Mouse (Mus musculus) liver, embryonic 16.5 days (tissue): ENCODE measurements at regions not wholly inside any gene's neighbourhood (a gene's known extent, or its start where the extent isn't known, plus 50 kb on each side); places are given as distances from the start of the nearest gene placed in this dataset.

Source experiments
- ATAC-seq: fragments of 200-750 bp; cut with Nextera tagmentation; 2 replicates; pipeline ENCODE4 v1.8.0; 2017; ENCODE audit warnings: low read depth, mild to moderate bottlenecking, moderate number of reproducible peaks, moderate library complexity
- H3K27ac ChIP-seq: fragments of 300-500 bp; sonication (generic); 2 replicates; pipeline ENCODE4 v1.5.1; 2014; ENCODE audit warnings: mild to moderate bottlenecking, low read length
- H3K27me3 ChIP-seq: fragments of 300-500 bp; sonication (generic); 2 replicates; pipeline ENCODE4 v1.6.1; 2014; ENCODE audit warnings: low read depth, low read length, mixed read lengths; ENCODE audit not compliant: control insufficient read depth, insufficient read depth
- H3K36me3 ChIP-seq: fragments of 300-500 bp; sonication (generic); 2 replicates; pipeline ENCODE4 v1.6.1; 2014; ENCODE audit warnings: mild to moderate bottlenecking; ENCODE audit not compliant: control insufficient read depth, insufficient read depth
- H3K4me1 ChIP-seq: fragments of 300-500 bp; sonication (generic); 2 replicates; pipeline ENCODE4 v1.6.1; 2014; ENCODE audit warnings: low read depth, low read length, mixed read lengths; ENCODE audit not compliant: control insufficient read depth
- H3K4me2 ChIP-seq: fragments of 300-500 bp; sonication (generic); 2 replicates; pipeline ENCODE4 v1.6.1; 2014; ENCODE audit warnings: low read depth, low read length, mixed read lengths
- H3K4me3 ChIP-seq: fragments of 300-500 bp; sonication (generic); 2 replicates; pipeline ENCODE4 v1.5.1; 2014; ENCODE audit warnings: low read depth, mild to moderate bottlenecking, low read length
- H3K9ac ChIP-seq: fragments of 300-500 bp; sonication (generic); 2 replicates; pipeline ENCODE4 v1.6.1; 2014; ENCODE audit warnings: low read depth, low read length
- H3K9me3 ChIP-seq: fragments of 300-500 bp; sonication (generic); replicated peaks from 2 replicates; pipeline ENCODE4 v1.6.1; 2016; ENCODE audit warnings: low read length; ENCODE audit not compliant: control insufficient read depth
- WGBS: fragments of 180-500 bp; shearing (Covaris S2); extraction: QIAGEN DNeasy Blood & Tissue Kit; methylation state at CpG from one replicate; pipeline ENCODE4 v1.1.7; 2014; ENCODE audit not compliant: insufficient replicate concordance; 5-methylcytosine and 5-hydroxymethylcytosine counted together

DNA sequence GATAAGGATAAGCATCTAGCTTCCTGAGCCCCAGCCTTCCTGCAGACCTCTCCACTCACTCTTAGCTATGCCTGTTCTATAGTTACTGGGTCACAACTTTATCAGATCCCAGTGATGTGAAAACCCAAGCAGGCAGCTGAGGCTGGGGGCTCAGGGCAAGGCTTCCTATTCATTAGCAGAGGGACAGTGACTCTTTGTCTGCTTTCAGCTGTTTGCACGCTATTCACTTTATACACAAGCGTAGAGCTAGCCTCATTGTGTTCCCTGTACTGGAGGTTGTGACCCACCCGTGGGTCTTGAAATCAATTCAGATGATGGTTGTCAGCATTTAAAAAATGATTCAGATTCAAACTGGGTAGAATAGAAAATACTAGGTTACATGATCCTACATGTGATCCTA lies 199.5 kb downstream of the Plpp3 start:
- Histone ChIP-seq H3K9me3 (no peaks in the 10 kb centered on the region), H3K36me3 (no peaks in the 10 kb centered on the region), H3K27me3 (no peaks in the 10 kb centered on the region), H3K27ac (no peak overlapping the region), H3K4me2 (no peak overlapping the region), H3K9ac (no peak overlapping the region), H3K4me3 (no peak overlapping the region), H3K4me1 (no peaks in the 10 kb centered on the region)
- ATAC-seq: no peak
- WGBS: 53% methylated on average over 3 of the region's 3 CpGs

- no peaks in the 10 kb centered on the region for H3K9me3 ChIP-seq
- no peaks in the 10 kb centered on the region for H3K36me3 ChIP-seq
- no peak overlapping the region for H3K4me2 ChIP-seq
- H3K4me3 ChIP-seq: no peak overlapping the region
- H3K27ac ChIP-seq: no peak overlapping the region
- H3K4me1 ChIP-seq: no peaks in the 10 kb centered on the region
- no peaks in the 10 kb centered on the region for H3K27me3 ChIP-seq
- WGBS: 35% methylated on average over 2 of the region's 2 CpGs
- no peak overlapping the region for H3K9ac ChIP-seq
- no peak for ATAC-seq
Observed at GRCm38 (mm10) chr4:105358725-105359124, 201.6 kb downstream of the Plpp3 start.

DNA sequence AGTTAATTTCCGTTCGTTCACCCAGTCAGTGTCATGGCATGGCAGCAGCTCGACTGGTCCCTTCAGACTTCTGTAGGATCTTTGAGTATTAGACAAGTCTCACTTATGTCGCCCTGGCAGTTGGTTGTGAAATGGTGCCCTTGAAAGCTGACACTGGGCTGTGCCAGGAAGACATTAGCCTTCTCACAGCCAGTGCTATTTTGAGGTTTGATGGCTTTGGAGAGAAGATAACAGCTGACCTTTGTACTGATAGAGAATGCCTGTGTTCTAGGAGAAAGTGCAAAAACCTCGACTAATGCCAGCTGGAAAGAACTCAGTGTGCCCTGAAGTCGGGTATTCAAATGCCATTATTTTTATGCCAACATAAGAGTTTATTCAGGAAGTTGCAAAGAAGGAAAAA lies 207.3 kb downstream of the Plpp3 start:
- Histone ChIP-seq H3K36me3 (no peaks in the 10 kb centered on the region), H3K27me3 (no peaks in the 10 kb centered on the region), H3K4me1 (no peaks in the 10 kb centered on the region), H3K9ac (no peak overlapping the region), H3K4me2 (no peak overlapping the region), H3K27ac (no peak overlapping the region), H3K9me3 (no peaks in the 10 kb centered on the region), H3K4me3 (no peak overlapping the region)
- no peak for ATAC-seq
- WGBS: 48% methylated on average over 6 of the region's 6 CpGs

DNA sequence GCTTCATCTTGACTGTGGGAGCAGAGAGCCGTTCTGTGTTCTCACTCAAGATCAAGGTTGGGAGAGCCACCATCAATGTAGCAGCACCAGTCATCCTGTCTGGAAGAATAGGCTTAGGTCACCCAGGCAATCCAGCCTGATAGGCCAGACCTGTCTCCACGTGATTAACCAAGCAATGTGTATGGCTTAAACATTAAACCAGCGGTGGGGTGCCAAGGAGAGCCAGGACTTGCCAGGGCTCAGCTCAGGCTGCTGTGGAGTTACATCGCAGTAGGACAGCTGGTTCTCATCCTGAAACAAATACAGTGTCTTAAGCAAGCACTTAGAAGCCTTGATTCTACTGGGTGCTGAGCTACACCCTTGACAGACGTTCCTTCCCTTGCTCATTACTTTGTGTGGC lies 207.9 kb downstream of the Plpp3 start:
- Histone ChIP-seq H3K9ac (no peak overlapping the region), H3K4me3 (no peak overlapping the region), H3K27me3 (no peaks in the 10 kb centered on the region), H3K4me1 (no peaks in the 10 kb centered on the region), H3K4me2 (no peak overlapping the region), H3K9me3 (no peaks in the 10 kb centered on the region), H3K36me3 (no peaks in the 10 kb centered on the region), H3K27ac (no peak overlapping the region)
- no peak for ATAC-seq
- 58% methylated on average over 5 of the region's 5 CpGs for WGBS

DNA sequence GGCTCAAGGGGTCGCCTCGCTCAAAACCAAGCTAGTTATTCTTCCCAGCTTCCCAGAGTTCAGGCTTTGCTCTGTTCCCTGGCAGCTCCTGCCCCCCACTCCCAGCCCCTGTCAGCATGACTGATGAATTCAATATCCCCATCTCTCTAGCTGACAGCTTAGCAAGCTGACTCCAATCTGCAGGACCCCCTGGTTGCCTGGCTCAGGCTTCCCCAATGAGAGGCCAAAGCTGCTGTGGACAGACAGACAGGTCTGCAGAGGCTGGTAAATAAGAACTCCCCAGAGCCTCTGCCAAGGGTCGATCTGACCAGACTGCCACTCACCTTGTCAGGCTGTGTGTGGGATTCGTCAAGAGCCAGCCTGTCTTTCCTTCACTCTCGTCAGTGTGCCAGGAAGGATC lies 219.4 kb downstream of the Plpp3 start:
- no peak overlapping the region for H3K27ac ChIP-seq
- H3K36me3 ChIP-seq: no peaks in the 10 kb centered on the region
- WGBS: 54% methylated on average over 5 of the region's 5 CpGs
- H3K9ac ChIP-seq: no peak overlapping the region
- ATAC-seq: no peak
- no peaks in the 10 kb centered on the region for H3K9me3 ChIP-seq
- H3K27me3 ChIP-seq: no peaks in the 10 kb centered on the region
- H3K4me3 ChIP-seq: no peak overlapping the region
- H3K4me2 ChIP-seq: no peak overlapping the region
- no peaks in the 10 kb centered on the region for H3K4me1 ChIP-seq

- ATAC-seq: no peak
- Histone ChIP-seq H3K4me3 (no peak overlapping the region), H3K9ac (no peak overlapping the region), H3K27me3 (no peaks in the 10 kb centered on the region), H3K36me3 (no peaks in the 10 kb centered on the region), H3K9me3 (no peaks in the 10 kb centered on the region), H3K4me2 (no peak overlapping the region), H3K4me1 (no peaks in the 10 kb centered on the region), H3K27ac (no peak overlapping the region)
- WGBS: 30% methylated on average over 11 of the region's 11 CpGs
Observed at GRCm38 (mm10) chr4:105377469-105378187, 220.5 kb downstream of the Plpp3 start.

DNA sequence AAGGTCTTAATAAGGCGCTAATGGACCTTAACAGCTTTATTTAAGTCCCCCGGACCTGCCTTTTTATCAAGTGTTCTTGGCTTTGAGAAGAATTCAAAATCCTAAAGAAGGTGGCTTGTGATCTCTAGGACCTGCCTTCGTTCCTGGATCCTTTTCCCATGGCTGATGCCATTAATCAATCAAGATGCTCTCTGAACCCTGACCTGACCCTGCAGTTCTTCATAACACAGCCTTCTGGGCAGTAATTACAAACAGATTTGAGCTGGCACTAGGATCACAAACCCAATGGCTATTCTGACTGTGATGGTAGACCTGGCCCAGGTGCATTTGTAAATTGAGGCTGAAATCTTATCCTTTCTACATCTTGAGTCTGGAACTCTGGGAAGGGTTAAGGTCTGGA lies 227.7 kb downstream of the Plpp3 start:
- Histone ChIP-seq H3K4me3 (no peak overlapping the region), H3K27ac (no peak overlapping the region), H3K4me1 (no peaks in the 10 kb centered on the region), H3K9me3 (no peaks in the 10 kb centered on the region), H3K9ac (no peak overlapping the region), H3K4me2 (no peak overlapping the region), H3K36me3 (no peaks in the 10 kb centered on the region), H3K27me3 (no peaks in the 10 kb centered on the region)
- WGBS: 56% methylated on average over 3 of the region's 3 CpGs
- no peak for ATAC-seq

DNA sequence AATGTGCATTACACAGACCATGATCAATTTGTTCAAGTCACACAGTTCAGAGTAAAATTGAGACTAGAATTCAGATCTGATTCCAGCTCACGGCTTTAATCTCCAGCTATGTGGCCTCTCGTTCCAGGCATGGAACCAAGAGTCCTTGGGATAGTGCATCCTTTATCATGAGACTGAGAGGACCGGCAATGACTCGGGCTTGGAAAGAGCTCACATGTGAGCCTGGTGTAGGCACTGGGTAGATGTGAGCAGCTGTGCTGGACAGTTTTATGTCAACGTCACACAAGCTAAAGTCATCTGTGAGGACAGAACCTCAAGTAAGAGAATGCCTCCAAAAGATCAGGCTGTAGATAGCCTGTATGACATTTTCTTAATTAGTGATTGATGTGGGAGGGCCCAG lies 228.3 kb downstream of the Plpp3 start:
- Histone ChIP-seq H3K4me3 (no peak overlapping the region), H3K4me2 (no peak overlapping the region), H3K9me3 (no peaks in the 10 kb centered on the region), H3K27ac (no peak overlapping the region), H3K4me1 (no peaks in the 10 kb centered on the region), H3K9ac (no peak overlapping the region), H3K27me3 (no peaks in the 10 kb centered on the region), H3K36me3 (no peaks in the 10 kb centered on the region)
- no peak for ATAC-seq
- 74% methylated on average over 5 of the region's 5 CpGs for WGBS

DNA sequence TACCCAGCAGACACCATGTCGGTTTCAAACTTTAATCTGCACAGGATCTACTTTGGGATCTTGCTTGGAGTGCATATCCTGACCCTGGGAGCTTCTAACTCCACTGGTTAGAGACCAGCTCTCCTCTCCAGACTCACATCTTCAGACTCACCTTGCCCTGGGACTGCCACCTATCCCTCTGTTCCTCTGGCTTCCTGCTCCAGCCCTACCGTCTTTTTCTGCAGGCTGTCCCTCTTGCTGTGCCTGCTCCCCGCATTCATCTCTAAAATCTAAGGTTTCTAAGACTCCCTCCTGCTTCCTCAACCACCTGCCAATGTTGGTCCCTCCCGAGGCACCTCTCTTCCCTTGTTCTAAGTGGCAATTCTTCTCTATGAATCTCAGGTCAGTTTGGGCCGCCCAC lies 233.2 kb downstream of the Plpp3 start:
- ATAC-seq: no peak
- WGBS: 21% methylated on average over 5 of the region's 5 CpGs
- H3K4me1 ChIP-seq: no peaks in the 10 kb centered on the region

More for the DNA sequence above, 233.2 kb downstream of the Plpp3 start:
- no peak overlapping the region for H3K4me3 ChIP-seq
- H3K36me3 ChIP-seq: no peaks in the 10 kb centered on the region
- no peak overlapping the region for H3K27ac ChIP-seq
- H3K27me3 ChIP-seq: no peaks in the 10 kb centered on the region
- no peak overlapping the region for H3K9ac ChIP-seq
- no peaks in the 10 kb centered on the region for H3K9me3 ChIP-seq
- H3K4me2 ChIP-seq: no peak overlapping the region
